Mouse (Mus musculus) CH12.LX (cell line): ENCODE results near the gene Snx5.

Source experiments
- BHLHE40 ChIP-seq: IDR thresholded peaks from 2 replicates; pipeline ENCODE4 v1.6.1; 2011; ENCODE audit warnings: mild to moderate bottlenecking, low read depth, low read length, improper control_type of control experiment
- CTCF ChIP-seq, 2 experiments: IDR thresholded peaks in 1 of 2; conservative IDR thresholded peaks in 1 of 2; 2 replicates each; pipeline ENCODE4 v1.5.1; 2011 to 2012; ENCODE audit warnings: low read depth in 2 of 2, low read length in 2 of 2, improper control_type of control experiment in 1 of 2, inconsistent platforms in 1 of 2, mild to moderate bottlenecking in 1 of 2, moderate library complexity in 1 of 2
- E2F4 ChIP-seq: IDR thresholded peaks from 2 replicates; pipeline ENCODE4 v1.6.1; 2011; ENCODE audit warnings: low read depth, low read length, improper control_type of control experiment; ENCODE audit not compliant: insufficient replicate concordance
- ELF1 ChIP-seq: IDR thresholded peaks from 2 replicates; pipeline ENCODE4 v1.6.1; 2014; ENCODE audit warnings: low read depth, mild to moderate bottlenecking, inconsistent platforms, low read length, improper control_type of control experiment
- ETS1 ChIP-seq: conservative IDR thresholded peaks from 2 replicates; pipeline ENCODE4 v1.6.1; 2012; ENCODE audit warnings: low read depth, mild to moderate bottlenecking, inconsistent platforms, low read length, improper control_type of control experiment, moderate library complexity
- MAX ChIP-seq: IDR thresholded peaks from 2 replicates; pipeline ENCODE4 v1.6.1; 2011; ENCODE audit warnings: low read length, improper control_type of control experiment
- NELFE ChIP-seq: IDR thresholded peaks from 2 replicates; pipeline ENCODE4 v1.6.1; 2011; ENCODE audit warnings: low read depth, low read length, improper control_type of control experiment
- TBP ChIP-seq: conservative IDR thresholded peaks from 2 replicates; pipeline ENCODE4 v1.6.1; 2011; ENCODE audit warnings: low read depth, low read length, improper control_type of control experiment
- UBTF ChIP-seq: IDR thresholded peaks from 2 replicates; pipeline ENCODE4 v1.6.1; 2012; ENCODE audit warnings: low read depth, mild to moderate bottlenecking, inconsistent platforms, low read length, improper control_type of control experiment, moderate library complexity
- USF1 ChIP-seq: IDR thresholded peaks from 2 replicates; pipeline ENCODE4 v1.6.1; 2014; ENCODE audit warnings: low read depth, mild to moderate bottlenecking, inconsistent platforms, low read length, improper control_type of control experiment
- USF2 ChIP-seq: conservative IDR thresholded peaks from 2 replicates; pipeline ENCODE4 v1.6.1; 2011; ENCODE audit warnings: low read depth, low read length, improper control_type of control experiment
- ZNF384 ChIP-seq: IDR thresholded peaks from 2 replicates; pipeline ENCODE4 v1.6.1; 2012; ENCODE audit warnings: low read depth, low read length, improper control_type of control experiment, inconsistent platforms

DNA sequence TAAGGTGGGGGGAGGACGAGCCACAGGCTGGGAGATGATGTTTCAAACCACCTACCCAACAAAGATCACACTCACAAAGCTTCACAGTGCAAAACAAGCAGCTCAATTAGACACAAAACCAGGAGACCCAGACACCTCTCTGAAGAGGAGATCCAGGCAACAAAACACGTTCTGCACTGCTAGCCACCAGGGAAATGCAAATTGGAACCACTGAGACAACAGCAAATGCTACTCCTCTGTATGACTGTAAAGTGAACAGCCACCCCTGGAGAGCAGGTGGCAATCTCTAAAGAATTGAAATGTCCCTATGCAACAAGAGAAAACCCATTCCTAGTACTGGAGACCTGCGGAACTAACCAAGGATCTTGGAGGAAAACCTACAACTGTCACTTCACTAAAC lies 37.2 kb downstream of the Snx5 start:
- TF ChIP-seq CTCF (conservative IDR thresholded peaks at IDR 0.05 in 1 of 2, IDR thresholded peaks at IDR 0.05 in 1 of 2; ENCODE audit: low read depth in 2 of 2, low read length in 2 of 2): no peak
- 0 out of 2 replicates have a peak, but pooled peaks have one; percentile 19 for TF ChIP-seq MAX
- TF ChIP-seq ELF1: no peak
- TF ChIP-seq TBP: no peak
- peak; percentile 30; the same call in 1 of the 2 replicates for TF ChIP-seq ETS1
- TF ChIP-seq USF1: no peak
- TF ChIP-seq ZNF384: no peak
- TF ChIP-seq USF2: no peak
- no peak for TF ChIP-seq NELFE
- no peak for TF ChIP-seq UBTF
- peak; percentile 42; the same call in 1 of the 2 replicates for TF ChIP-seq BHLHE40
- TF ChIP-seq E2F4: no peak
